Mouse (Mus musculus): ENCODE results near the gene Sox6. TPM values are rescaled to one million over a fixed set of nuclear protein-coding genes. Genes with fewer than 3 reads are reported as not detected.

The Sox6 gene
- total RNA-seq, 1 experiment = 1.2 TPM

GRCm38 (mm10) chr7:115945516-115945915 is 93.1 kb downstream of the Sox6 start:
- no peaks in the 10 kb centered on the region for H3K36me3 ChIP-seq (ENCODE audit: control insufficient read depth, insufficient read depth, low read length, poor library complexity, severe bottlenecking)
- no peak for DNase-seq (ENCODE audit: low read depth, low spot score)
- H3K9me3 ChIP-seq (ENCODE audit: control insufficient read depth, insufficient read depth, low read depth, low read length) = no peaks in the 10 kb centered on the region
- no peak overlapping the region for H3K27ac ChIP-seq (ENCODE audit: insufficient read depth, low read depth, low read length, poor library complexity, severe bottlenecking)
- H3K4me3 ChIP-seq (ENCODE audit: insufficient read depth in 1 of 2, low read depth in 1 of 2, low read length in 2 of 2, poor library complexity in 1 of 2, severe bottlenecking in 1 of 2) = no peak overlapping the region
- no peak overlapping the region for H3K9ac ChIP-seq (ENCODE audit: insufficient read depth, low read depth, low read length, poor library complexity, severe bottlenecking)
- H3K4me1 ChIP-seq (ENCODE audit: control insufficient read depth in 2 of 2, insufficient read depth in 2 of 2, low read length in 2 of 2, poor library complexity in 1 of 2) = no peaks in the 10 kb centered on the region
- in situ Hi-C loops (cut with MboI; ENCODE audit: low sequenced_read_pairs in 2 of 2, unreplicated experiment in 2 of 2) = no loop called here
- TF ChIP-seq ZNF384 (IDR thresholded peaks at IDR 0.05; ENCODE audit: low read depth, low read length) (no peak), CHD2 (IDR thresholded peaks at IDR 0.05; ENCODE audit: low read depth, low read length) (no peak), MAFK (IDR thresholded peaks at IDR 0.05; ENCODE audit: insufficient read depth, low read depth, low read length) (no peak), HCFC1 (IDR thresholded peaks at IDR 0.05; ENCODE audit: borderline replicate concordance, insufficient read depth, low read length) (no peak), ZC3H11A (IDR thresholded peaks at IDR 0.05; ENCODE audit: borderline replicate concordance, low read depth, low read length) (no peak)

GRCm38 (mm10) chr7:115944250-115944649 is 94.3 kb downstream of the Sox6 start:
- Histone ChIP-seq H3K9ac (ENCODE audit: insufficient read depth, low read depth, low read length, poor library complexity, severe bottlenecking) (no peak overlapping the region), H3K4me3 (ENCODE audit: insufficient read depth in 1 of 2, low read depth in 1 of 2, low read length in 2 of 2, poor library complexity in 1 of 2, severe bottlenecking in 1 of 2) (no peak overlapping the region), H3K36me3 (ENCODE audit: control insufficient read depth, insufficient read depth, low read length, poor library complexity, severe bottlenecking) (no peaks in the 10 kb centered on the region), H3K4me1 (ENCODE audit: control insufficient read depth in 2 of 2, insufficient read depth in 2 of 2, low read length in 2 of 2, poor library complexity in 1 of 2) (no peaks in the 10 kb centered on the region), H3K27ac (ENCODE audit: insufficient read depth, low read depth, low read length, poor library complexity, severe bottlenecking) (no peak overlapping the region), H3K9me3 (ENCODE audit: control insufficient read depth, insufficient read depth, low read depth, low read length) (no peaks in the 10 kb centered on the region)
- DNase-seq (ENCODE audit: low read depth, low spot score) = no peak
- in situ Hi-C loops (cut with MboI; ENCODE audit: low sequenced_read_pairs in 2 of 2, unreplicated experiment in 2 of 2) = no loop called here
- TF ChIP-seq HCFC1 (IDR thresholded peaks at IDR 0.05; ENCODE audit: borderline replicate concordance, insufficient read depth, low read length) (no peak), ZNF384 (IDR thresholded peaks at IDR 0.05; ENCODE audit: low read depth, low read length) (no peak), ZC3H11A (IDR thresholded peaks at IDR 0.05; ENCODE audit: borderline replicate concordance, low read depth, low read length) (no peak), MAFK (IDR thresholded peaks at IDR 0.05; ENCODE audit: insufficient read depth, low read depth, low read length) (no peak), CHD2 (IDR thresholded peaks at IDR 0.05; ENCODE audit: low read depth, low read length) (no peak)

GRCm38 (mm10) chr7:115941766-115942165 is 96.8 kb downstream of the Sox6 start:
- Histone ChIP-seq H3K36me3 (ENCODE audit: control insufficient read depth, insufficient read depth, low read length, poor library complexity, severe bottlenecking) (no peaks in the 10 kb centered on the region), H3K9ac (ENCODE audit: insufficient read depth, low read depth, low read length, poor library complexity, severe bottlenecking) (no peak overlapping the region), H3K9me3 (ENCODE audit: control insufficient read depth, insufficient read depth, low read depth, low read length) (no peaks in the 10 kb centered on the region), H3K4me3 (ENCODE audit: insufficient read depth in 1 of 2, low read depth in 1 of 2, low read length in 2 of 2, poor library complexity in 1 of 2, severe bottlenecking in 1 of 2) (no peak overlapping the region), H3K4me1 (ENCODE audit: control insufficient read depth in 2 of 2, insufficient read depth in 2 of 2, low read length in 2 of 2, poor library complexity in 1 of 2) (no peaks in the 10 kb centered on the region), H3K27ac (ENCODE audit: insufficient read depth, low read depth, low read length, poor library complexity, severe bottlenecking) (no peak overlapping the region)
- in situ Hi-C loops (cut with MboI; ENCODE audit: low sequenced_read_pairs in 2 of 2, unreplicated experiment in 2 of 2) = no loop called here
- TF ChIP-seq HCFC1 (IDR thresholded peaks at IDR 0.05; ENCODE audit: borderline replicate concordance, insufficient read depth, low read length) = no peak
- no peak for TF ChIP-seq CHD2 (IDR thresholded peaks at IDR 0.05; ENCODE audit: low read depth, low read length)
- no peak for TF ChIP-seq MAFK (IDR thresholded peaks at IDR 0.05; ENCODE audit: insufficient read depth, low read depth, low read length)
- TF ChIP-seq ZC3H11A (IDR thresholded peaks at IDR 0.05; ENCODE audit: borderline replicate concordance, low read depth, low read length) = no peak
- no peak for TF ChIP-seq ZNF384 (IDR thresholded peaks at IDR 0.05; ENCODE audit: low read depth, low read length)
- no peak for DNase-seq (ENCODE audit: low read depth, low spot score)

GRCm38 (mm10) chr7:115939292-115939691 is 99.3 kb downstream of the Sox6 start:
- Histone ChIP-seq H3K27ac (ENCODE audit: insufficient read depth, low read depth, low read length, poor library complexity, severe bottlenecking) (no peak overlapping the region), H3K9me3 (ENCODE audit: control insufficient read depth, insufficient read depth, low read depth, low read length) (no peaks in the 10 kb centered on the region), H3K9ac (ENCODE audit: insufficient read depth, low read depth, low read length, poor library complexity, severe bottlenecking) (no peak overlapping the region), H3K4me3 (ENCODE audit: insufficient read depth in 1 of 2, low read depth in 1 of 2, low read length in 2 of 2, poor library complexity in 1 of 2, severe bottlenecking in 1 of 2) (no peak overlapping the region), H3K36me3 (ENCODE audit: control insufficient read depth, insufficient read depth, low read length, poor library complexity, severe bottlenecking) (no peaks in the 10 kb centered on the region), H3K4me1 (ENCODE audit: control insufficient read depth in 2 of 2, insufficient read depth in 2 of 2, low read length in 2 of 2, poor library complexity in 1 of 2) (no peaks in the 10 kb centered on the region)
- in situ Hi-C loops (cut with MboI; ENCODE audit: low sequenced_read_pairs in 2 of 2, unreplicated experiment in 2 of 2) = no loop called here
- DNase-seq (ENCODE audit: low read depth, low spot score) = no peak
- TF ChIP-seq HCFC1 (IDR thresholded peaks at IDR 0.05; ENCODE audit: borderline replicate concordance, insufficient read depth, low read length) = no peak
- no peak for TF ChIP-seq ZC3H11A (IDR thresholded peaks at IDR 0.05; ENCODE audit: borderline replicate concordance, low read depth, low read length)

GRCm38 (mm10) chr7:115936908-115937307 is 101.7 kb downstream of the Sox6 start:
- TF ChIP-seq MAFK (IDR thresholded peaks at IDR 0.05; ENCODE audit: insufficient read depth, low read depth, low read length) (no peak), CHD2 (IDR thresholded peaks at IDR 0.05; ENCODE audit: low read depth, low read length) (no peak)
- no peak overlapping the region for H3K9ac ChIP-seq (ENCODE audit: insufficient read depth, low read depth, low read length, poor library complexity, severe bottlenecking)
- H3K9me3 ChIP-seq (ENCODE audit: control insufficient read depth, insufficient read depth, low read depth, low read length) = no peaks in the 10 kb centered on the region
- no peak overlapping the region for H3K27ac ChIP-seq (ENCODE audit: insufficient read depth, low read depth, low read length, poor library complexity, severe bottlenecking)
- H3K36me3 ChIP-seq (ENCODE audit: control insufficient read depth, insufficient read depth, low read length, poor library complexity, severe bottlenecking) = no peaks in the 10 kb centered on the region
- DNase-seq (ENCODE audit: low read depth, low spot score) = no peak
- no peak overlapping the region for H3K4me3 ChIP-seq (ENCODE audit: insufficient read depth in 1 of 2, low read depth in 1 of 2, low read length in 2 of 2, poor library complexity in 1 of 2, severe bottlenecking in 1 of 2)
- no peaks in the 10 kb centered on the region for H3K4me1 ChIP-seq (ENCODE audit: control insufficient read depth in 2 of 2, insufficient read depth in 2 of 2, low read length in 2 of 2, poor library complexity in 1 of 2)
- in situ Hi-C loops (cut with MboI; ENCODE audit: low sequenced_read_pairs in 2 of 2, unreplicated experiment in 2 of 2) = no loop called here
